Mouse (Mus musculus): ENCODE measurements around the gene Eif2ak4.

Eif2ak4 gene

GRCm38 (mm10) chr2:118406811-118407210 is 18.4 kb downstream of the Eif2ak4 start:
- DNase-seq: no peak

GRCm38 (mm10) chr2:118408336-118408895 is 20.0 kb downstream of the Eif2ak4 start:
- no peak for DNase-seq

- no peak for DNase-seq
These were observed 24.4 kb downstream of the Eif2ak4 start for GRCm38 (mm10) chr2:118412821-118413220.

GRCm38 (mm10) chr2:118415601-118416355 is 27.4 kb downstream of the Eif2ak4 start:
- DNase-seq: no peak

GRCm38 (mm10) chr2:118418076-118418475 is 29.7 kb downstream of the Eif2ak4 start:
- no peak for DNase-seq

- no peak for DNase-seq
These were observed 33.5 kb downstream of the Eif2ak4 start for GRCm38 (mm10) chr2:118421951-118422350.

GRCm38 (mm10) chr2:118422385-118422784 is 34.0 kb downstream of the Eif2ak4 start:
- no peak for DNase-seq

- no peak for DNase-seq
These were observed 39.9 kb downstream of the Eif2ak4 start for GRCm38 (mm10) chr2:118428296-118428695.

GRCm38 (mm10) chr2:118429297-118429696 is 40.9 kb downstream of the Eif2ak4 start:
- no peak for DNase-seq

- DNase-seq: no peak
These were observed 42.2 kb downstream of the Eif2ak4 start for GRCm38 (mm10) chr2:118430630-118431029.

GRCm38 (mm10) chr2:118431589-118431988 is 43.2 kb downstream of the Eif2ak4 start:
- peak; percentile 32 for DNase-seq

GRCm38 (mm10) chr2:118442172-118442571 is 53.8 kb downstream of the Eif2ak4 start:
- no peak for DNase-seq

- DNase-seq: no peak
These were observed 54.3 kb downstream of the Eif2ak4 start for GRCm38 (mm10) chr2:118442723-118443122.

- no peak for DNase-seq
These were observed 57.6 kb downstream of the Eif2ak4 start for GRCm38 (mm10) chr2:118445696-118446674.

- no peak for DNase-seq
These were observed 59.8 kb downstream of the Eif2ak4 start for GRCm38 (mm10) chr2:118448181-118448580.

- no peak for DNase-seq
These were observed 62.6 kb downstream of the Eif2ak4 start for GRCm38 (mm10) chr2:118451056-118451455.

GRCm38 (mm10) chr2:118457029-118457428 is 68.6 kb downstream of the Eif2ak4 start:
- DNase-seq: no peak

- no peak for DNase-seq
These were observed 69.2 kb downstream of the Eif2ak4 start for GRCm38 (mm10) chr2:118457463-118458261.

GRCm38 (mm10) chr2:118461480-118462165 is 73.2 kb downstream of the Eif2ak4 start:
- no peak for DNase-seq

GRCm38 (mm10) chr2:118463480-118463879 is 75.1 kb downstream of the Eif2ak4 start:
- no peak for DNase-seq

GRCm38 (mm10) chr2:118464450-118464849 is 76.0 kb downstream of the Eif2ak4 start:
- no peak for DNase-seq

- DNase-seq: no peak
These were observed 77.5 kb downstream of the Eif2ak4 start for GRCm38 (mm10) chr2:118465894-118466293.

Measured in thymus, postnatal 25 days (tissue).